Mouse (Mus musculus) cortical plate, adult 2 months (tissue): ENCODE results near the gene 4933430I17Rik.

Experiments
- CTCF ChIP-seq: fragments of 200-500 bp; IDR thresholded peaks from 2 replicates; pipeline ENCODE4 v1.5.1; 2011; ENCODE audit warnings: mild to moderate bottlenecking, control low read depth, low read length; ENCODE audit not compliant: insufficient read depth; ENCODE audit errors: extremely low read depth
- POLR2A ChIP-seq: fragments of 200-500 bp; IDR thresholded peaks from 2 replicates; pipeline ENCODE4 v1.6.1; 2011; ENCODE audit warnings: mild to moderate bottlenecking, low read length, control low read depth; ENCODE audit not compliant: insufficient read depth; ENCODE audit errors: extremely low read depth

DNA sequence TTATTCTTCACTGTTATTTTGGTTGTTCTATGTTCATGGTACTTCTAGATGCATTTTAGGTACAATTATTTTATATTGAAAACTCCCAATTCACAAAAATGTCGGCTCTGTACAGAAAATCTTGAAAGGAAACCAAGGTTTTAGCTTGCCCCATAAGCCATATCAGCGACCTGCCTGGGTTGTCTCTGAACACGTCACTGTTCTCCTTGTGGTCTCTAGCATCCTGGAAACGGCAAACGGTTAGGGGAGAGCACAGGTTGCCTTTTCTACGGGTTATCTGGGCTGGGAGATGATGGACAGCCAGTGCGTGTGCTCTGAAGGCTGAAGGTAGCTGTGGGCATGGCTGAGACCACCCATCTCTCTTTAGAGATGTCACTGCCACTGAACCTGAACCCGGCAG, 61.9 kb downstream of the 4933430I17Rik start:
- TF ChIP-seq CTCF (no peak), POLR2A (no peak)
